Mouse (Mus musculus): ENCODE results near the gene 1700020L24Rik. TPM values are rescaled to one million over a fixed set of nuclear protein-coding genes. Genes with fewer than 3 reads are reported as not detected.

1700020L24Rik gene
- polyA plus RNA-seq, 1 experiment from 2014 or later, result 0.44 TPM

DNA sequence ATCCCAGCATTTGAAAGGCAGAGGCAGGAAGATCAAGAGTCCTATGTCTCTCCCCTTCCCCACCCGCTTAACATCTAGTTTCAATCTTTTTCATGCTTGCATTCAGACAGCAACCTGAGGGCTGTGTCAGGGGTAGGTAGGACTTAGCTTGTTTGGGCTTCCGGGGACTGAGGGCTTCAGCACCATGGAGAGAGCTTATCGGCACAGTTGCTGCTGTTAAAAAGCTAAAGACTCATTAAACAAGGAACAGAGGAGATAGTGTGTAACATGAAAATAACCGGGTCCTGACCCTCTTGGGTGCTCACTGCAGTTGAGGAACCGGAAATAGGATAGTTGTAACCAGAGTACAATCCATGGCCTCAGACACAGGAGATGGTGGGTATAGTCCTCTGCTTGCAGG, 20.4 kb upstream of the 1700020L24Rik start:
- H3K4me1 ChIP-seq (replicated peaks), result 0 out of 2 replicates have a peak, but pooled peaks cover 5% of the 10 kb centered on the region
- H3K4me2 ChIP-seq, result no peak overlapping the region
- H3K27me3 ChIP-seq, result peaks cover 71% of the 10 kb centered on the region
- ATAC-seq (ENCODE audit: insufficient number of reproducible peaks, insufficient read depth, low FRiP score, low TSS enrichment, low read depth), result no peak
- no peak overlapping the region for H3K9ac ChIP-seq (replicated peaks)
- no peaks in the 10 kb centered on the region for H3K9me3 ChIP-seq
- H3K4me3 ChIP-seq (replicated peaks), result no peak overlapping the region
- 8% methylated on average over 5 of the region's 5 CpGs for WGBS
- H3K36me3 ChIP-seq, result no peaks in the 10 kb centered on the region
- no peak overlapping the region for H3K27ac ChIP-seq

DNA sequence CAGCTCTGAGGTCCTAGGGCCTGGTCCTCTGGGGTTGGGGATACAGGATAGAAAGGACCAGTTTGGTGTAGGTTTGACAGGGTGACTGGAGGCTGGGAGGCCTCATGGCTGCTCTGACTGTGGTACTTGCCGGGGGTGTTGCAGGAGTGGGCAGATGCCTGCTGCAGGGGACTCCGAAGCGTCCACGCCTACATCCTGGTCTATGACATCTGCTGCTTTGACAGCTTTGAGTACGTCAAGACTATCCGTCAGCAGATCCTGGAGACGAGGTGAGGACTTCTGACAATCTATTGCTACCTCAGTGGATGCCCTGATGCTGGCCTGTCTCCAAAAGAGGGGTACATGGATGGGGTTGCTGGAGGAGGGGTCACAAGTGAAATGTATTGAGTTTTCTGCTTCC, 19.8 kb upstream of the 1700020L24Rik start:
- Histone ChIP-seq H3K27ac (no peak overlapping the region), H3K9me3 (no peaks in the 10 kb centered on the region), H3K9ac (replicated peaks) (no peak overlapping the region), H3K4me3 (replicated peaks) (no peak overlapping the region), H3K4me1 (replicated peaks) (0 out of 2 replicates have a peak, but pooled peaks cover 5% of the 10 kb centered on the region), H3K27me3 (peaks cover 65% of the 10 kb centered on the region), H3K36me3 (no peaks in the 10 kb centered on the region), H3K4me2 (no peak overlapping the region)
- 76% methylated on average over 7 of the region's 7 CpGs for WGBS
- ATAC-seq (ENCODE audit: insufficient number of reproducible peaks, insufficient read depth, low FRiP score, low TSS enrichment, low read depth), result no peak

GRCm38 (mm10) chr11:83418566-83418965, 18.9 kb upstream of the 1700020L24Rik start:
- no peaks in the 10 kb centered on the region for H3K36me3 ChIP-seq
- ATAC-seq (ENCODE audit: insufficient number of reproducible peaks, insufficient read depth, low FRiP score, low TSS enrichment, low read depth), result no peak
- 0 out of 2 replicates have a peak overlapping the region, but pooled peaks have one; percentile 6 for H3K4me3 ChIP-seq (replicated peaks)
- H3K9ac ChIP-seq (replicated peaks), result no peak overlapping the region
- H3K4me1 ChIP-seq (replicated peaks), result 0 out of 2 replicates have a peak, but pooled peaks cover 5% of the 10 kb centered on the region
- H3K4me2 ChIP-seq, result no peak overlapping the region
- WGBS, result 5% methylated on average over 38 of the region's 38 CpGs
- H3K9me3 ChIP-seq, result no peaks in the 10 kb centered on the region
- peaks cover 59% of the 10 kb centered on the region for H3K27me3 ChIP-seq
- no peak overlapping the region for H3K27ac ChIP-seq

- Histone ChIP-seq H3K9me3 (no peaks in the 10 kb centered on the region), H3K4me1 (replicated peaks) (0 out of 2 replicates have a peak, but pooled peaks cover 5% of the 10 kb centered on the region), H3K9ac (replicated peaks) (no peak overlapping the region), H3K4me2 (no peak overlapping the region), H3K36me3 (no peaks in the 10 kb centered on the region), H3K27ac (no peak overlapping the region), H3K27me3 (peaks cover 63% of the 10 kb centered on the region), H3K4me3 (replicated peaks) (no peak overlapping the region)
- WGBS, result 41% methylated on average over 4 of the region's 4 CpGs
- ATAC-seq (ENCODE audit: insufficient number of reproducible peaks, insufficient read depth, low FRiP score, low TSS enrichment, low read depth), result no peak
Observed at GRCm38 (mm10) chr11:83420338-83420737, 17.1 kb upstream of the 1700020L24Rik start.

GRCm38 (mm10) chr11:83421305-83421704, 16.2 kb upstream of the 1700020L24Rik start:
- 2% methylated on average over 9 of the region's 9 CpGs for WGBS
- H3K9ac ChIP-seq (replicated peaks), result no peak overlapping the region
- H3K9me3 ChIP-seq, result no peaks in the 10 kb centered on the region
- no peak overlapping the region for H3K4me3 ChIP-seq (replicated peaks)
- H3K27me3 ChIP-seq, result peaks cover 68% of the 10 kb centered on the region
- no peak for ATAC-seq (ENCODE audit: insufficient number of reproducible peaks, insufficient read depth, low FRiP score, low TSS enrichment, low read depth)
- H3K36me3 ChIP-seq, result no peaks in the 10 kb centered on the region
- H3K4me2 ChIP-seq, result no peak overlapping the region
- H3K27ac ChIP-seq, result no peak overlapping the region
- H3K4me1 ChIP-seq (replicated peaks), result 0 out of 2 replicates have a peak, but pooled peaks cover 5% of the 10 kb centered on the region

DNA sequence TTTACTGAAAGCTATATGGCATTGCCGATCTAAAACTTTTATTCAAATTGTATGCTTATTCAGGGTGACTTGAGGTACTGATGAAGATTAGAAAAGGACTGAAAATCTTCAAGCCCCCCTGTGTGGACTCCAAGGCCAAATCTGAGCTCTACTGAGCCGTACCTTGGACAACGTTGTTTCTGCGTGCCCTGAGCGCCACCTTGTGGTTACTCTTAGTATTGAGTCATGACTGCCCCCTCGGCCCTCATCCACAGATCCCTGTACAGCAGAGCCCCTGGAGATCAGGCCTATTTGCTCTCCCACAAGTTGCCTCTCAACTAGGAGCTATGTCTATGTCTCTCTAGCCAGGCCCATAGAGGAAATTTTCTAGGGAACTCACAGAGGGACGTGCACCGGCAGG, 12.8 kb upstream of the 1700020L24Rik start:
- ATAC-seq (ENCODE audit: insufficient number of reproducible peaks, insufficient read depth, low FRiP score, low TSS enrichment, low read depth), result no peak

DNA sequence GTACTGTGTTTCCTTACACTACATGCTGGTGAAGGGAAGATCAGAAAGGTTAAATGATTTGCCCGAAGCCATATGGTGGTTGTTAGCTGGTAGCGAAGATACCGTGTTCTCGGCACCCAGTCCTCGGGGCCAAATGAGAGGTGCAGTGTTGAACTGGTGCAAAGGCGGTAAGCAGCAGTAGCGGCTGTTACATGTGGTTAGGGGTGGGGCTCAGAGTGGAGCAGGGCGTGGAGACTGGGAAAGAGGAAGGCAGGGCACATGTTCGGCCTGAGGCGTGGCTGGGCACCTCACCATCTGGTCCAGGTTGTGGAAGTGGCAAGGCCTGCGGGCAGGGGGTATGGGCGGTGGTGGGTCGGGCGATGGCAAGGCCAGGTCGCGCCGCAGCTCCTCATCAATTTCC, 10.5 kb upstream of the 1700020L24Rik start:
- ATAC-seq (ENCODE audit: insufficient number of reproducible peaks, insufficient read depth, low FRiP score, low TSS enrichment, low read depth), result no peak
- peak overlapping the region; percentile 8; the same call in 1 of the 2 replicates for H3K4me3 ChIP-seq (replicated peaks)
- peaks cover 67% of the 10 kb centered on the region for H3K27me3 ChIP-seq
- no peak overlapping the region for H3K9ac ChIP-seq (replicated peaks)
- no peaks in the 10 kb centered on the region for H3K9me3 ChIP-seq
- WGBS, result 25% methylated on average over 17 of the region's 17 CpGs
- H3K4me2 ChIP-seq, result peak overlapping the region; percentile 31
- H3K4me1 ChIP-seq (replicated peaks), result peaks cover 7% of the 10 kb centered on the region; the same call in 1 of the 2 replicates
- H3K36me3 ChIP-seq, result no peaks in the 10 kb centered on the region
- no peak overlapping the region for H3K27ac ChIP-seq

More for the DNA sequence above, 12.8 kb upstream of the 1700020L24Rik start:
- Histone ChIP-seq H3K4me3 (replicated peaks) (no peak overlapping the region), H3K9ac (replicated peaks) (no peak overlapping the region), H3K36me3 (no peaks in the 10 kb centered on the region), H3K4me1 (replicated peaks) (peaks cover 6% of the 10 kb centered on the region; the same call in 1 of the 2 replicates), H3K27me3 (peaks cover 73% of the 10 kb centered on the region), H3K27ac (no peak overlapping the region), H3K9me3 (no peaks in the 10 kb centered on the region), H3K4me2 (no peak overlapping the region)
- 5% methylated on average over 8 of the region's 8 CpGs for WGBS

GRCm38 (mm10) chr11:83429355-83429754, 8.1 kb upstream of the 1700020L24Rik start, which contains the start of gene Gas2l2:
Gas2l2 (minus strand) TSS chr11:83429455.
- ATAC-seq (ENCODE audit: insufficient number of reproducible peaks, insufficient read depth, low FRiP score, low TSS enrichment, low read depth), result no peak
- Histone ChIP-seq H3K27me3 (peaks cover 62% of the 10 kb centered on the region), H3K4me3 (replicated peaks) (no peak within 1 kb of the TSS), H3K27ac (no peak within 1 kb of the TSS), H3K9me3 (no peaks in the 10 kb centered on the region), H3K4me1 (replicated peaks) (peaks cover 7% of the 10 kb centered on the region; the same call in 1 of the 2 replicates), H3K36me3 (no peaks in the 10 kb centered on the region), H3K9ac (replicated peaks) (no peak within 1 kb of the TSS), H3K4me2 (peak within 1 kb of the TSS; percentile 30)
- WGBS, result 53% methylated on average over 5 of the region's 5 CpGs

DNA sequence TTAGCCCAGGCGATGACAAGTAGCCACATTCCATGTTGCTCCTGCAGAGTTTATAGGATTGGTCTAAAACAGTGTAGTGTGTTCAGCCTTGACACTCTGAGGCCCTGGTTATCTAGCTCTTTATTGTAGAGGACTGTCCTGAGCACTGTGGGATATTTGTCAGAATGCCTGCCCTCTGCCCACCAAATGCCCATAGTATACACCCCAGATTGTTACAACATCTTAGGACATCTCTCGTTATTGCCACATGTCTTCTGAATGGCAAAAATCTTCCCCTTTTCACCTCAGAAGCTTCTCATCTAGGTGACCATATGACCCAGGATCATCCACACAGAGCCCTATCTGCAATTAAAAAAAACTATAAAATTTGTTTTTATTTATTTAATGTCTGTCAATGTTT, 4.9 kb upstream of the 1700020L24Rik start:
- 71% methylated on average over 2 of the region's 2 CpGs for WGBS
- ATAC-seq (ENCODE audit: insufficient number of reproducible peaks, insufficient read depth, low FRiP score, low TSS enrichment, low read depth), result no peak

GRCm38 (mm10) chr11:83439426-83440060, 2.1 kb downstream of the 1700020L24Rik start:
- ATAC-seq (ENCODE audit: insufficient number of reproducible peaks, insufficient read depth, low FRiP score, low TSS enrichment, low read depth), result no peak
- peak overlapping the region; percentile 66 for H3K9ac ChIP-seq (replicated peaks)
- H3K4me2 ChIP-seq, result peak overlapping the region; percentile 88
- no peak overlapping the region for H3K27ac ChIP-seq
- H3K27me3 ChIP-seq, result peaks cover 64% of the 10 kb centered on the region
- no peaks in the 10 kb centered on the region for H3K9me3 ChIP-seq
- WGBS, result 28% methylated on average over 11 of the region's 11 CpGs
- H3K4me3 ChIP-seq (replicated peaks), result peak overlapping the region; percentile 57
- H3K4me1 ChIP-seq (replicated peaks), result peaks cover 11% of the 10 kb centered on the region
- no peaks in the 10 kb centered on the region for H3K36me3 ChIP-seq

More for the DNA sequence above, 4.9 kb upstream of the 1700020L24Rik start:
- H3K36me3 ChIP-seq, result no peaks in the 10 kb centered on the region
- peaks cover 7% of the 10 kb centered on the region; the same call in 1 of the 2 replicates for H3K4me1 ChIP-seq (replicated peaks)
- H3K9me3 ChIP-seq, result no peaks in the 10 kb centered on the region
- H3K4me3 ChIP-seq (replicated peaks), result no peak overlapping the region
- no peak overlapping the region for H3K9ac ChIP-seq (replicated peaks)
- H3K4me2 ChIP-seq, result no peak overlapping the region
- H3K27ac ChIP-seq, result no peak overlapping the region
- H3K27me3 ChIP-seq, result peaks cover 50% of the 10 kb centered on the region

GRCm38 (mm10) chr11:83440081-83441064, 2.9 kb downstream of the 1700020L24Rik start:
- Histone ChIP-seq H3K9me3 (no peaks in the 10 kb centered on the region), H3K36me3 (no peaks in the 10 kb centered on the region), H3K4me2 (peak overlapping the region; percentile 88), H3K27ac (no peak overlapping the region), H3K4me3 (replicated peaks) (peak overlapping the region; percentile 57), H3K27me3 (peaks cover 68% of the 10 kb centered on the region), H3K4me1 (replicated peaks) (peaks cover 16% of the 10 kb centered on the region), H3K9ac (replicated peaks) (peak overlapping the region; percentile 66)
- ATAC-seq (ENCODE audit: insufficient number of reproducible peaks, insufficient read depth, low FRiP score, low TSS enrichment, low read depth), result peak; percentile 85
- under 1% methylated on average over 69 of the region's 75 CpGs for WGBS

Data from limb, embryonic 12.5 days (tissue).